Mouse (Mus musculus) embryonic stem cell, embryonic (primary cell): ENCODE data around the gene Kcnh2.

ENCODE experiments used
- CTCF ChIA-PET, 4 experiments: fragments of 300-600 bp in 2 of 4; fragments of 350-600 bp in 2 of 4; sonication (Branson Sonifier 250); formaldehyde crosslinking; loops; one replicate each; lab custom pipeline; 2022; ENCODE audit warnings: inconsistent platforms in 2 of 4; lab: Charles Lee
- POLR2A ChIA-PET, 4 experiments: fragments of 300-600 bp in 2 of 4; fragments of 350-600 bp in 2 of 4; sonication (Branson Sonifier 250); formaldehyde crosslinking; loops; one replicate each; lab custom pipeline; 2022; ENCODE audit warnings: antibody characterized with exemption in 4 of 4, inconsistent platforms in 1 of 4; lab: Charles Lee

Gene Kcnh2

GRCm38 (mm10) chr5:24326842-24327417 is 24.5 kb downstream of the Kcnh2 start:
- CTCF ChIA-PET = interaction anchor here in 2 of 4 experiments (0.7 to 1.6 kb wide), 2 partner anchors 9 to 64 kb away, joined by 4 to 5 read pairs; no protein-coding TSS in a partner anchor
- POLR2A ChIA-PET = interaction anchor here in 1 of 4 experiments (0.7 kb wide), 1 partner anchor 279 kb away, joined by 5 read pairs; no protein-coding TSS in a partner anchor

GRCm38 (mm10) chr5:24326166-24326841 is 25.1 kb downstream of the Kcnh2 start:
- ChIA-PET CTCF (interaction anchor here in 3 of 4 experiments (0.7 to 1.0 kb wide), 3 partner anchors 11 to 64 kb away, joined by 3 to 5 read pairs (median 3); no protein-coding TSS in a partner anchor), POLR2A (interaction anchor here in 1 of 4 experiments (0.6 to 1.5 kb wide), 2 partner anchors 9 kb away, joined by 3 to 6 read pairs; no protein-coding TSS in a partner anchor)

- ChIA-PET CTCF (interaction anchor here in 3 of 4 experiments (0.7 to 1.0 kb wide), 3 partner anchors 12 to 268 kb away, joined by 3 read pairs; no protein-coding TSS in a partner anchor), POLR2A (interaction anchor here in 1 of 4 experiments (0.5 to 1.5 kb wide), 2 partner anchors 10 to 88 kb away, joined by 3 to 6 read pairs; partner anchors contain the start of gene Asic3)
Observed at GRCm38 (mm10) chr5:24325251-24325650, 26.2 kb downstream of the Kcnh2 start.

- ChIA-PET CTCF (interaction anchor here (0.6 to 2.4 kb wide), 10 partner anchors 9 to 329 kb away, joined by 3 to 8 read pairs (median 3); no protein-coding TSS in a partner anchor), POLR2A (interaction anchor here in 2 of 4 experiments (0.6 to 2.1 kb wide), 7 partner anchors 14 to 65 kb away, joined by 3 to 5 read pairs (median 3); partner anchors contain the start of gene Kcnh2 (in 1 of the 2))
Observed at GRCm38 (mm10) chr5:24321711-24322682, 29.4 kb downstream of the Kcnh2 start.

- ChIA-PET CTCF (interaction anchor here (0.6 to 1.8 kb wide), 6 partner anchors 11 to 163 kb away, joined by 3 to 7 read pairs (median 4); no protein-coding TSS in a partner anchor), POLR2A (interaction anchor here in 2 of 4 experiments (0.8 to 2.1 kb wide), 5 partner anchors 9 to 47 kb away, joined by 3 to 5 read pairs (median 3); partner anchors contain the start of gene Kcnh2 (in 1 of the 2))
Observed at GRCm38 (mm10) chr5:24320894-24321293, 30.5 kb downstream of the Kcnh2 start.

- CTCF ChIA-PET = interaction anchor here (0.6 to 1.8 kb wide), 8 partner anchors 11 to 165 kb away, joined by 3 to 7 read pairs (median 4); no protein-coding TSS in a partner anchor
- POLR2A ChIA-PET = interaction anchor here in 3 of 4 experiments (0.6 to 2.1 kb wide), 14 partner anchors 9 to 476 kb away, joined by 3 to 5 read pairs (median 3); partner anchors contain the start of genes Abcb8 (in 1 of the 3), Kcnh2 (in 1 of the 3), Nupl2 (in 1 of the 3) and Tomm7 (in 1 of the 3)
Observed at GRCm38 (mm10) chr5:24320467-24320813, 31.0 kb downstream of the Kcnh2 start.

- CTCF ChIA-PET = interaction anchor here (0.6 to 1.8 kb wide), 11 partner anchors 10 to 1315 kb away, joined by 3 to 10 read pairs (median 4); partner anchors contain the start of gene Abcb8 (in 1 of the 4)
- POLR2A ChIA-PET = interaction anchor here in 3 of 4 experiments (0.6 to 1.4 kb wide), 19 partner anchors 10 to 476 kb away, joined by 3 to 7 read pairs (median 3); partner anchors contain the start of genes Abcb8 (in 1 of the 3), Fam126a (in 1 of the 3), Nupl2 (in 1 of the 3) and Tomm7 (in 1 of the 3)
Observed at GRCm38 (mm10) chr5:24319776-24320466, 31.5 kb downstream of the Kcnh2 start.

GRCm38 (mm10) chr5:24309223-24309622 is 42.2 kb downstream of the Kcnh2 start:
- ChIA-PET CTCF (interaction anchor here in 2 of 4 experiments (0.7 to 1.2 kb wide), 2 partner anchors 11 to 48 kb away, joined by 3 to 4 read pairs; no protein-coding TSS in a partner anchor), POLR2A (no interaction called here)

- ChIA-PET POLR2A (no interaction called here), CTCF (interaction anchor here in 1 of 4 experiments (1.2 to 2.9 kb wide), 3 partner anchors 28 to 251 kb away, joined by 3 to 8 read pairs (median 3); no protein-coding TSS in a partner anchor)
Observed at GRCm38 (mm10) chr5:24308621-24309020, 42.8 kb downstream of the Kcnh2 start.

- ChIA-PET POLR2A (interaction anchor here in 1 of 4 experiments (0.9 kb wide), 1 partner anchor 130 kb away, joined by 3 read pairs; no protein-coding TSS in a partner anchor), CTCF (interaction anchor here in 1 of 4 experiments (0.6 to 2.9 kb wide), 5 partner anchors 29 to 249 kb away, joined by 3 to 8 read pairs (median 3); no protein-coding TSS in a partner anchor)
Observed at GRCm38 (mm10) chr5:24307118-24307777, 44.2 kb downstream of the Kcnh2 start.

- POLR2A ChIA-PET = interaction anchor here in 2 of 4 experiments (1.3 to 1.9 kb wide), 3 partner anchors 12 to 274 kb away, joined by 3 to 4 read pairs (median 3); partner anchors contain the start of gene Abcf2 (in 1 of the 2)
- CTCF ChIA-PET = interaction anchor here (0.5 to 1.7 kb wide), 25 partner anchors 9 to 1486 kb away, joined by 3 to 13 read pairs (median 3); partner anchors contain the start of gene Nupl2 (in 1 of the 4)
Observed at GRCm38 (mm10) chr5:24303199-24303598, 48.2 kb downstream of the Kcnh2 start.

- POLR2A ChIA-PET = interaction anchor here in 2 of 4 experiments (0.7 kb wide), 2 partner anchors 58 to 386 kb away, joined by 4 to 6 read pairs; no protein-coding TSS in a partner anchor
- CTCF ChIA-PET = interaction anchor here in 2 of 4 experiments (0.6 to 0.8 kb wide), 3 partner anchors 21 to 214 kb away, joined by 3 to 5 read pairs (median 5); no protein-coding TSS in a partner anchor
Observed at GRCm38 (mm10) chr5:24299845-24300589, 51.4 kb downstream of the Kcnh2 start.

- POLR2A ChIA-PET = interaction anchor here in 1 of 4 experiments (0.6 kb wide), 1 partner anchor 54 kb away, joined by 4 read pairs; no protein-coding TSS in a partner anchor
Observed at GRCm38 (mm10) chr5:24291954-24292353, 59.5 kb downstream of the Kcnh2 start.

GRCm38 (mm10) chr5:24286221-24286970 is 65.0 kb downstream of the Kcnh2 start:
- POLR2A ChIA-PET = no interaction called here
- CTCF ChIA-PET = no interaction called here

More at GRCm38 (mm10) chr5:24291954-24292353, 59.5 kb downstream of the Kcnh2 start:
- CTCF ChIA-PET = interaction anchor here in 2 of 4 experiments (0.9 to 4.2 kb wide), 2 partner anchors 11 to 66 kb away, joined by 4 to 13 read pairs; no protein-coding TSS in a partner anchor
